8 mouse cellular contexts compared by ENCODE assay signal in the genomic region with DNA sequence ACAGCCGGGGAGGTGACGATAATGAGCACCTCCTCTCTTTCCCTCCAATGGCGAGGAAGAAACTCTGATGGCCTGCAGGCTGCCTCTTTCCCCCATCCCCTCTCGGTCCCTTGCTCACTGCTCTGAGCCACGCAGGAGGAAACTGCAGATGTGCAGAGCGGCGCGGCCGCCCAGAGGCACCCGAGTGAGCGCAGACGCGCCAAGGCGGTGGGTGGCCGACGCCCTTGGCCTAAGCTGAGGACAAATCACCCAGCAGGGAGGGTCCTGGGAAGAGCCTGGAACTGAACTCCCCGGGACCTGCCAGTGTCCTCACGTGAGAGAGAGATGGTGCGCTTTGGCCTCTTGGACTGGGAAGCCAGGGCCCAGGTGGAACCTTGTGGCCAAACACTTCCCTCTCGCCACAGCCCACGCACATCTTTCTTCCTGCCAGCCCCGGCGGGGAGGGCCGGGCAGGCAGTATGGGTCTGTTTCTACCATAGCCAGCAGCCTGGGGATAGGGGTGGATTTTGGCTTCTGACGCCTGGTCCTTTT.
A peak's percentile ranks its signal among the peaks of the same experiment; 100 is the strongest.
DNase-seq lines count a peak whose midpoint lies in the region; ATAC-seq and TF ChIP-seq lines count a peak whose summit lies in the region.

No protein-coding gene starts in this region.

- H3K4me1 ChIP-seq in forebrain, embryonic 16.5 days (replicated peaks; ENCODE audit: control insufficient read depth, insufficient read depth, low read length), result peaks cover 49% of the 10 kb centered on the region
- peaks cover 25% of the 10 kb centered on the region for H3K4me1 ChIP-seq in hindbrain, embryonic 11.5 days (replicated peaks; ENCODE audit: control insufficient read depth, insufficient read depth, low read length)
- peaks cover 48% of the 10 kb centered on the region for H3K4me1 ChIP-seq in midbrain, embryonic 10.5 days
- no peaks in the 10 kb centered on the region for H3K4me1 ChIP-seq in stomach, postnatal 0 days (replicated peaks; ENCODE audit: control insufficient read depth, insufficient read depth)

- 6% methylated on average over 25 of the region's 25 CpGs for WGBS in forebrain, embryonic 16.5 days
- 1% methylated on average over 25 of the region's 25 CpGs for WGBS in hindbrain, embryonic 11.5 days
- WGBS in midbrain, embryonic 10.5 days, result under 1% methylated on average over 25 of the region's 25 CpGs
- WGBS in stomach, postnatal 0 days, result 14% methylated on average over 25 of the region's 25 CpGs

- no peak for TF ChIP-seq EP300 in stomach, postnatal 0 days (optimal IDR thresholded peaks at IDR 0.05)

- H3K36me3 ChIP-seq in forebrain, embryonic 16.5 days (ENCODE audit: control insufficient read depth, insufficient read depth), result no peaks in the 10 kb centered on the region
- H3K36me3 ChIP-seq in hindbrain, embryonic 11.5 days (ENCODE audit: control insufficient read depth, insufficient read depth, low read length), result no peaks in the 10 kb centered on the region
- peaks cover 24% of the 10 kb centered on the region for H3K36me3 ChIP-seq in midbrain, embryonic 10.5 days
- H3K36me3 ChIP-seq in stomach, postnatal 0 days (ENCODE audit: control insufficient read depth, insufficient read depth, low read length), result no peaks in the 10 kb centered on the region

- no peak for TF ChIP-seq CTCF in layer of hippocampus, adult 2 months (conservative IDR thresholded peaks at IDR 0.05)
- no peak for TF ChIP-seq CTCF in stomach, postnatal 0 days (IDR thresholded peaks at IDR 0.05; ENCODE audit: low read depth)

- H3K4me3 ChIP-seq in layer of hippocampus, adult 2 months, result peak overlapping the region; percentile 23
- peak overlapping the region; percentile 33 for H3K4me3 ChIP-seq in forebrain, embryonic 16.5 days (replicated peaks; ENCODE audit: low read length)
- peak overlapping the region; percentile 27 for H3K4me3 ChIP-seq in hindbrain, embryonic 11.5 days (ENCODE audit: low read depth, low read length)
- peak overlapping the region; percentile 46 for H3K4me3 ChIP-seq in midbrain, embryonic 10.5 days
- H3K4me3 ChIP-seq in stomach, postnatal 0 days (ENCODE audit: low read depth, low read length), result peak overlapping the region; percentile 18

- H3K4me2 ChIP-seq in forebrain, embryonic 16.5 days (ENCODE audit: low read length), result peak overlapping the region; percentile 58
- peak overlapping the region; percentile 41 for H3K4me2 ChIP-seq in hindbrain, embryonic 11.5 days (replicated peaks; ENCODE audit: low read depth, low read length)
- H3K4me2 ChIP-seq in stomach, postnatal 0 days (replicated peaks; ENCODE audit: low read depth), result peak overlapping the region; percentile 50

- H3K9ac ChIP-seq in forebrain, embryonic 16.5 days (replicated peaks; ENCODE audit: low read depth, low read length), result peak overlapping the region; percentile 56
- H3K9ac ChIP-seq in hindbrain, embryonic 11.5 days (ENCODE audit: low read depth, low read length), result peak overlapping the region; percentile 47; the same call in 1 of the 2 replicates
- peak overlapping the region; percentile 35; the same call in 1 of the 2 replicates for H3K9ac ChIP-seq in stomach, postnatal 0 days (ENCODE audit: low read length)

- ATAC-seq in forebrain, embryonic 16.5 days, result peak; percentile 29
- ATAC-seq in hindbrain, embryonic 11.5 days (ENCODE audit: low FRiP score), result peak; percentile 48
- peak; percentile 41; the same call in 1 of the 2 replicates for ATAC-seq in stomach, postnatal 0 days (ENCODE audit: low FRiP score, low TSS enrichment)

- no peaks in the 10 kb centered on the region for H3K27me3 ChIP-seq in forebrain, embryonic 16.5 days (replicated peaks; ENCODE audit: control insufficient read depth, insufficient read depth, low read length)
- peaks cover 16% of the 10 kb centered on the region for H3K27me3 ChIP-seq in hindbrain, embryonic 11.5 days (ENCODE audit: control insufficient read depth, insufficient read depth, low read length)
- peaks cover 63% of the 10 kb centered on the region for H3K27me3 ChIP-seq in midbrain, embryonic 10.5 days (ENCODE audit: low read depth, poor library complexity, severe bottlenecking)
- peaks cover 3% of the 10 kb centered on the region for H3K27me3 ChIP-seq in stomach, postnatal 0 days (ENCODE audit: control insufficient read depth, insufficient read depth, low read length)

- H3K27ac ChIP-seq in layer of hippocampus, adult 2 months, result peak overlapping the region; percentile 51
- peak overlapping the region; percentile 69 for H3K27ac ChIP-seq in forebrain, embryonic 16.5 days (ENCODE audit: low read length)
- H3K27ac ChIP-seq in hindbrain, embryonic 11.5 days (ENCODE audit: low read depth, low read length), result peak overlapping the region; percentile 73
- H3K27ac ChIP-seq in midbrain, embryonic 10.5 days (replicated peaks), result peak overlapping the region; percentile 73
- 0 out of 2 replicates have a peak overlapping the region, but pooled peaks have one; percentile 4 for H3K27ac ChIP-seq in stomach, postnatal 0 days (replicated peaks)

- DNase-seq in layer of hippocampus, adult 2 months (ENCODE audit: low spot score in 2 of 2), result no peak
- no peak for DNase-seq in layer of hippocampus, adult 11-12 months (ENCODE audit: low spot score)
- DNase-seq in WW6 (ENCODE audit: low read depth, low spot score), result peak; percentile 40
- DNase-seq in hindbrain, embryonic 11.5 days (ENCODE audit: low spot score), result peak; percentile 64
- DNase-seq in midbrain, embryonic 10.5 days (ENCODE audit: low spot score), result peak; percentile 57
- no peak for DNase-seq in stomach, postnatal 0 days (ENCODE audit: low spot score)
- DNase-seq in adrenal gland, adult 8-10 months, result no peak

- H3K9me3 ChIP-seq in forebrain, embryonic 16.5 days (ENCODE audit: control insufficient read depth, low read length), result no peaks in the 10 kb centered on the region
- H3K9me3 ChIP-seq in hindbrain, embryonic 11.5 days (ENCODE audit: control insufficient read depth, low read length), result no peaks in the 10 kb centered on the region
- no peaks in the 10 kb centered on the region for H3K9me3 ChIP-seq in midbrain, embryonic 10.5 days (replicated peaks)
- no peaks in the 10 kb centered on the region for H3K9me3 ChIP-seq in stomach, postnatal 0 days (ENCODE audit: control insufficient read depth, low read length)

Comparison
In these comparisons a context has a peak if more than half of its experiments do, and no peak if none do; other contexts are left out.
1. DNase-seq: peak in WW6 (single experiment), hindbrain, embryonic 11.5 days (single experiment) and midbrain, embryonic 10.5 days (single experiment); none in layer of hippocampus, adult 2 months (0 of 2), layer of hippocampus, adult 11-12 months (single experiment), stomach, postnatal 0 days (single experiment) and adrenal gland, adult 8-10 months (single experiment).
2. H3K27ac ChIP-seq: peak in every context shown above with its lines; median percentile 73 in hindbrain, embryonic 11.5 days; 73 in midbrain, embryonic 10.5 days; 69 in forebrain, embryonic 16.5 days; 51 in layer of hippocampus, adult 2 months; 4 in stomach, postnatal 0 days.
3. Peak in every context shown above with its lines, with median percentiles within 50 percentile points of each other: H3K4me3 ChIP-seq, ATAC-seq, H3K4me2 ChIP-seq and H3K9ac ChIP-seq.